Comparison of ENCODE assay signal across 9 mouse cellular contexts in the genomic region with DNA sequence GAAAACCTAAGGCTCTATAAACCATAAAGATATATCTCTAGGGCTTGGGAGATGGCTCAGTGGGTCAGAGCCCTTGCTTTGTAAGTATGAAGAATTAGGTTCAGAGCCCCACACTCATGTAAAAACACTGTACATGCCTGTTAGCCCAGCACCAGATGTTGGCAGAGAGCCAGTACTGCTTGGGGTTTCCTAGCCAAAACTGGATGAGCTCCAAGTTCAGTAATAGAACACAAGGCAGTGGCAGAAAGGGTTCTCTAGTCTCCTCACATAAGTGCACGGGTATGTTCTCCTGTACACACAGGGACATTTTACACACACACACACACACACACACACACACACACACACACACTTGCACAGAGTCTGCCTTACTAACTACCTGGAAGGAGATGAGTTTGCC.
A peak's percentile ranks its signal among the peaks of the same experiment; 100 is the strongest.
DNase-seq lines count a peak whose midpoint lies in the region; ATAC-seq and TF ChIP-seq lines count a peak whose summit lies in the region.
"Had no signal": no experiment of that assay in that cellular context is flagged by ENCODE, and none has a peak within 500 bp of the region (broad histone marks: within the 10 kb centered on the region; RNA-seq: fewer than 3 reads in every experiment).

No protein-coding gene starts in this region.

- TF ChIP-seq CTCF in heart, postnatal 0 days (IDR thresholded peaks at IDR 0.05; ENCODE audit: low read depth), result no peak

- H3K4me1 ChIP-seq in midbrain, embryonic 13.5 days (replicated peaks), result no peaks in the 10 kb centered on the region
- no peaks in the 10 kb centered on the region for H3K4me1 ChIP-seq in midbrain, embryonic 10.5 days
- H3K4me1 ChIP-seq in heart, postnatal 0 days (ENCODE audit: control insufficient read depth, insufficient read depth), result peaks cover 8% of the 10 kb centered on the region; the same call in 1 of the 2 replicates

- H3K36me3 ChIP-seq in midbrain, embryonic 13.5 days, result no peaks in the 10 kb centered on the region
- H3K36me3 ChIP-seq in midbrain, embryonic 10.5 days, result no peaks in the 10 kb centered on the region
- H3K36me3 ChIP-seq in heart, postnatal 0 days (replicated peaks; ENCODE audit: control insufficient read depth, insufficient read depth, low read length), result no peaks in the 10 kb centered on the region

- no peak for TF ChIP-seq EP300 in heart, postnatal 0 days (IDR thresholded peaks at IDR 0.05; ENCODE audit: low read depth)

- peak; percentile 57 for ATAC-seq in midbrain, embryonic 13.5 days
- ATAC-seq in heart, postnatal 0 days (ENCODE audit: insufficient read depth, low read depth), result peak; percentile 27; the same call in 1 of the 2 replicates

- H3K27ac ChIP-seq in midbrain, embryonic 13.5 days, result no peak overlapping the region
- no peak overlapping the region for H3K27ac ChIP-seq in midbrain, embryonic 10.5 days (replicated peaks)
- no peak overlapping the region for H3K27ac ChIP-seq in heart, postnatal 0 days (ENCODE audit: low read depth)
- H3K27ac ChIP-seq: liver, embryonic 14.5 days had no signal

- WGBS in midbrain, embryonic 13.5 days, result 73% methylated on average over 1 of the region's 1 CpGs
- 100% methylated on average over 1 of the region's 1 CpGs for WGBS in midbrain, embryonic 10.5 days
- WGBS in heart, postnatal 0 days, result 5% methylated on average over 1 of the region's 1 CpGs

- H3K9ac ChIP-seq in midbrain, embryonic 13.5 days (replicated peaks), result no peak overlapping the region
- H3K9ac ChIP-seq in heart, postnatal 0 days (replicated peaks; ENCODE audit: low read depth, low read length), result no peak overlapping the region
- H3K9ac ChIP-seq: liver, embryonic 14.5 days had no signal

- H3K9me3 ChIP-seq in midbrain, embryonic 13.5 days, result no peaks in the 10 kb centered on the region
- H3K9me3 ChIP-seq in midbrain, embryonic 10.5 days (replicated peaks), result no peaks in the 10 kb centered on the region
- no peaks in the 10 kb centered on the region for H3K9me3 ChIP-seq in heart, postnatal 0 days (replicated peaks; ENCODE audit: control insufficient read depth, low read length)

- DNase-seq in cerebellum, postnatal 4 days (ENCODE audit: low spot score in 2 of 2), result peak; percentile 35 to 72
- no peak for DNase-seq in cerebellum, adult 9-10 months
- no peak for DNase-seq in midbrain, embryonic 10.5 days (ENCODE audit: low spot score)
- DNase-seq in heart, postnatal 0 days (ENCODE audit: low spot score), result peak; percentile 82
- peak; percentile 9 to 25 for DNase-seq in layer of hippocampus, adult 8-10 months (ENCODE audit: low spot score in 2 of 2)
- DNase-seq in skeletal muscle tissue, adult 2 months (ENCODE audit: low read depth, low spot score), result peak; percentile 36
- no peak for DNase-seq in B cell, adult 2 months

- no peak overlapping the region for H3K4me3 ChIP-seq in midbrain, embryonic 13.5 days (replicated peaks)
- no peak overlapping the region for H3K4me3 ChIP-seq in midbrain, embryonic 10.5 days
- no peak overlapping the region for H3K4me3 ChIP-seq in heart, postnatal 0 days (ENCODE audit: low read depth, low read length)

- no peaks in the 10 kb centered on the region for H3K27me3 ChIP-seq in midbrain, embryonic 13.5 days
- H3K27me3 ChIP-seq in midbrain, embryonic 10.5 days (ENCODE audit: low read depth, poor library complexity, severe bottlenecking), result no peaks in the 10 kb centered on the region
- no peaks in the 10 kb centered on the region for H3K27me3 ChIP-seq in heart, postnatal 0 days (ENCODE audit: control insufficient read depth, insufficient read depth, low read length)

- H3K4me2 ChIP-seq in midbrain, embryonic 13.5 days (replicated peaks), result no peak overlapping the region
- H3K4me2 ChIP-seq in heart, postnatal 0 days (ENCODE audit: low read depth, low read length), result no peak overlapping the region

Comparison
In these comparisons a context has a peak if more than half of its experiments do, and no peak if none do; other contexts are left out.
1. DNase-seq: peak in cerebellum, postnatal 4 days (2 of 2), heart, postnatal 0 days (single experiment), layer of hippocampus, adult 8-10 months (2 of 2) and skeletal muscle tissue, adult 2 months (single experiment); none in cerebellum, adult 9-10 months (single experiment), midbrain, embryonic 10.5 days (single experiment) and B cell, adult 2 months (0 of 2).